Mouse (Mus musculus) E14TG2a.4 (cell line): ENCODE data around the gene Tenm4.

ENCODE experiments used
- CTCF ChIP-seq: conservative IDR thresholded peaks from 2 replicates; pipeline ENCODE4 v1.5.1; 2014; ENCODE audit warnings: low read length
- NANOG ChIP-seq: IDR thresholded peaks from 2 replicates; pipeline ENCODE4 v1.6.1; 2014; ENCODE audit warnings: borderline replicate concordance, low read length, mixed read lengths

GRCm38 (mm10) chr7:96566260-96566659, 395.2 kb downstream of the Tenm4 start:
- no peak for TF ChIP-seq CTCF
- TF ChIP-seq NANOG = no peak
